Mouse (Mus musculus): ENCODE measurements around the gene Tns4. TPM values are rescaled to one million over a fixed set of nuclear protein-coding genes. Genes with fewer than 3 reads are reported as not detected.

Tns4 gene
- polyA plus RNA-seq, 1 experiment, result not detected

DNA sequence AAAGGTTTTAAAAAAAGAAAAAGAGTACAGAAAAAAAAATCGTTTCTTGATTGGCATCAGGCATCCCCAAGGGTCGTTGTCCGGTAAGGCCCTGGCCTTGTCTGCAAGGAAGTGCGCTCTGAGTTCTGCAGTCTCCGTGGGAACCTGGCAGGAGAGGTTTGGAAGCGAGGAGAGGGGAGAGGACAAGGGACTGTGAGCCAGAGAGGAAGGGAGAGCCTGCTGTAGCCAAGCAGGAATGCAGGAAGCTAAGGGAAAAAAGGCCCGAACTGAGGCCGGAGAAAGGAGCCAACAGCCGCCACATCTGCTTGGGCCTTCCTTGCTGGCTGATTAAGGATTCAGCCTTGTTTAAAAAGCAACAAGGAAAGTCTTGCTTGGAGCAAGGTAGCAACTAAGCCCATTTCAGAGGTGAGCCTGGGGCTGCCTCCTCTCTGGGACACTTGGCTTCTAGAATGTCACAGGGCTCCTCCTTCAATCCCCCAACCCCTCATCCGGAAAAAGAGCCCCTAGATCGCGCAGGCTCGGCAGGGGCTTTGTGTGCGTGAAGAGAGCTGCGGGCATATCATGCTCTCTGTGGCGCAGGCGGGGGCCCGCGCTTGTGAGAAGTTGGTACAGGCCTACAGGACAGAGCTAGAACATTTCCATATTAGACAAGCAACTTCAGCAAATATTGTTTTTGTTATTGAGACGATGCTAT is 31.6 kb upstream of the Tns4 start:
- WGBS, result 61% methylated on average over 20 of the region's 20 CpGs
- H3K27ac ChIP-seq (ENCODE audit: insufficient read depth, low read depth, low read length), result no peak overlapping the region
- H3K4me1 ChIP-seq (ENCODE audit: control insufficient read depth, insufficient read depth, low read length), result peaks cover 5% of the 10 kb centered on the region
- TF ChIP-seq POLR2A (IDR thresholded peaks at IDR 0.05; ENCODE audit: insufficient read depth, low read depth, low read length), result no peak
- no peak for TF ChIP-seq CTCF (IDR thresholded peaks at IDR 0.05; ENCODE audit: insufficient read depth, low read depth, low read length)
- no peak overlapping the region for H3K4me3 ChIP-seq (ENCODE audit: insufficient read depth, low read depth, low read length)

GRCm38 (mm10) chr11:99118963-99119362 is 29.9 kb upstream of the Tns4 start:
- WGBS, result 82% methylated on average over 7 of the region's 7 CpGs
- Histone ChIP-seq H3K4me3 (ENCODE audit: insufficient read depth, low read depth, low read length) (no peak overlapping the region), H3K4me1 (ENCODE audit: control insufficient read depth, insufficient read depth, low read length) (peaks cover 5% of the 10 kb centered on the region), H3K27ac (ENCODE audit: insufficient read depth, low read depth, low read length) (no peak overlapping the region)
- TF ChIP-seq POLR2A (IDR thresholded peaks at IDR 0.05; ENCODE audit: insufficient read depth, low read depth, low read length) (no peak), CTCF (IDR thresholded peaks at IDR 0.05; ENCODE audit: insufficient read depth, low read depth, low read length) (no peak)

DNA sequence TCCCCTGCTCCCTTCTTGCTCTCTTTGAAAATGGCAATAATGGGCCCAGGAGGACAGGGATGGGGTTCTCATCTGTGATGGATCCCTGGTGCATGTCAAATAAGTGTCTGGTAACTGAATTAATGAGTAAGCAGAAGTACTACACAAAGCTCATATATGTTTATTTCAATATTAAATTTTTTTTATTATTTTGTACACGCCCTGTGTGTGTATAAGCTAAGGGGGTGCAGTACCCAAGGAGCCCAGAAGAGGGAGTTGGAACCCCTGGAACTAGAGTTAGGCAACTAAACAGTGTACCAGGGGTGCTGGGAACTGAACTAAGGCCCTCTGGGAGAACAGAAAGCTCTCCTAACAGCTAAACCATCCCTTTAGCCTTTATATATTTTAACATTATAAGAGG is 29.3 kb upstream of the Tns4 start:
- H3K4me3 ChIP-seq (ENCODE audit: insufficient read depth, low read depth, low read length), result no peak overlapping the region
- 100% methylated on average over 1 of the region's 1 CpGs for WGBS
- peaks cover 5% of the 10 kb centered on the region for H3K4me1 ChIP-seq (ENCODE audit: control insufficient read depth, insufficient read depth, low read length)
- H3K27ac ChIP-seq (ENCODE audit: insufficient read depth, low read depth, low read length), result no peak overlapping the region
- TF ChIP-seq CTCF (IDR thresholded peaks at IDR 0.05; ENCODE audit: insufficient read depth, low read depth, low read length) (no peak), POLR2A (IDR thresholded peaks at IDR 0.05; ENCODE audit: insufficient read depth, low read depth, low read length) (no peak)

- TF ChIP-seq POLR2A (IDR thresholded peaks at IDR 0.05; ENCODE audit: insufficient read depth, low read depth, low read length), result no peak
- TF ChIP-seq CTCF (IDR thresholded peaks at IDR 0.05; ENCODE audit: insufficient read depth, low read depth, low read length), result no peak
- Histone ChIP-seq H3K4me3 (ENCODE audit: insufficient read depth, low read depth, low read length) (no peak overlapping the region), H3K27ac (ENCODE audit: insufficient read depth, low read depth, low read length) (no peak overlapping the region), H3K4me1 (ENCODE audit: control insufficient read depth, insufficient read depth, low read length) (peaks cover 5% of the 10 kb centered on the region)
- 42% methylated on average over 7 of the region's 7 CpGs for whole genome bisulfite sequencing
These were observed 28.8 kb upstream of the Tns4 start for GRCm38 (mm10) chr11:99117907-99118306.

- H3K27ac ChIP-seq (ENCODE audit: insufficient read depth, low read depth, low read length), result no peak overlapping the region
- 73% methylated on average over 6 of the region's 6 CpGs for WGBS
- H3K4me3 ChIP-seq (ENCODE audit: insufficient read depth, low read depth, low read length), result no peak overlapping the region
- TF ChIP-seq POLR2A (IDR thresholded peaks at IDR 0.05; ENCODE audit: insufficient read depth, low read depth, low read length) (no peak), CTCF (IDR thresholded peaks at IDR 0.05; ENCODE audit: insufficient read depth, low read depth, low read length) (no peak)
- H3K4me1 ChIP-seq (ENCODE audit: control insufficient read depth, insufficient read depth, low read length), result peaks cover 8% of the 10 kb centered on the region
These were observed 26.8 kb upstream of the Tns4 start for GRCm38 (mm10) chr11:99115940-99116339.

DNA sequence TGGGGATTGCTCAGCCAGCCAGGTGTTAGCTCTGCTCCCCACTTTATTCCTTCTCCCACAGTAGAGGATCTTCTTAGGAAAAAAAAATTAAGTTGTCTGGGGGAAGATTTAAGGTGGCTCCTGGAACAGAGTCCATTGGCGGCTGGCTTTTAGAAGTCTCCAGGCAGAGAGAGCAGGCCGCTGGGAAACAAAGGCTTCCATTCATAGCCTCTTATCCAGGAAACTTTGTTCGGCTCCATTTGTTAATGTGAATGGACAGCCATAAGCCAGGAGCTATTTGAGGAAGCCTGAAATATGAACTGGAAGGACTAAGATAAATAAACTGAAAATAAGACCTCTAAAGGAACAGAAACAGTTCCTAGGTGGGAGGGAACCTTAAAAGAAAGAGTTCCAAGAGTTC is 24.0 kb upstream of the Tns4 start:
- H3K27ac ChIP-seq (ENCODE audit: insufficient read depth, low read depth, low read length), result no peak overlapping the region
- 58% methylated on average over 3 of the region's 3 CpGs for WGBS
- peaks cover 3% of the 10 kb centered on the region; the same call in 1 of the 2 replicates for H3K4me1 ChIP-seq (ENCODE audit: control insufficient read depth, insufficient read depth, low read length)
- TF ChIP-seq POLR2A (IDR thresholded peaks at IDR 0.05; ENCODE audit: insufficient read depth, low read depth, low read length) (no peak), CTCF (IDR thresholded peaks at IDR 0.05; ENCODE audit: insufficient read depth, low read depth, low read length) (no peak)
- no peak overlapping the region for H3K4me3 ChIP-seq (ENCODE audit: insufficient read depth, low read depth, low read length)

DNA sequence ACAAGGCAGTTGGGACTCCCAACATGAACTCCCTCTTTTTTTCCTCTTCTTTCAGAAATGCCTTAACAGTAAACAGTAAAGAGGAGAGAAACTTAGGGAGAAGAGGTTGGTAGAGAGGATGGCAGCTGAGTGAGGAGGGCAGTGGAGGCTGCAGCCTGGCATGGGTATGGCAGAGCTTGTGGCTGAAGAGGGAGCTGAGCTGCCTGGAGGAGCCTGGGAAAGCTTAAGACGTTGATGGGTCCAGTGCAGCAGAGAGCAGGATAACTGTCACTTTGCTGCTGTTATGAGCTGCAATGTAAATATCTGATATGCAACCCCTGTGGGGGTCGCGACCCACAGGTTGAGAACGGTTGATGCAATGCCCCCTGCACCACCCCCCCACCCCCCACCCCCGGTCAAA is 23.6 kb upstream of the Tns4 start:
- Histone ChIP-seq H3K4me1 (ENCODE audit: control insufficient read depth, insufficient read depth, low read length) (peaks cover 3% of the 10 kb centered on the region; the same call in 1 of the 2 replicates), H3K4me3 (ENCODE audit: insufficient read depth, low read depth, low read length) (no peak overlapping the region), H3K27ac (ENCODE audit: insufficient read depth, low read depth, low read length) (no peak overlapping the region)
- TF ChIP-seq POLR2A (IDR thresholded peaks at IDR 0.05; ENCODE audit: insufficient read depth, low read depth, low read length) (no peak), CTCF (IDR thresholded peaks at IDR 0.05; ENCODE audit: insufficient read depth, low read depth, low read length) (no peak)
- WGBS, result 34% methylated on average over 5 of the region's 5 CpGs

DNA sequence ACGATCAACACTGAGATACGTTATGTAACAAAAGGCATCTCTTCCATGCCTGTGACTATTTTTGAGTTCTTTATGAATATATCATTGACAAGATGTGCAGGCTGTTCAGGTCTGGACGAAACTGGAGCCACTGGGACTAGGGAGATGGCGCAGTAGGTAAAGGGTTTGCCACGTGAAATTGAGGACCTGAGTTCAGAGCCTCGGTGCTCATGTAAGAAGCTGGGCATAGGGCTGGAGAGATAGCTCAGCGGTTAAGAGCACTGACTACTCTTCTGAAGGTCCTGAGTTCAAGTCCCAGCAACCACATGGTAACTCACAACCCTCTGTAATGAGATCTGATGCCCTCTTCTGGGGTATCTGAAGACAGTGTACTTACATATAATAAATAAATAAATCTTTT is 22.5 kb upstream of the Tns4 start:
- Histone ChIP-seq H3K27ac (ENCODE audit: insufficient read depth, low read depth, low read length) (no peak overlapping the region), H3K4me3 (ENCODE audit: insufficient read depth, low read depth, low read length) (no peak overlapping the region), H3K4me1 (ENCODE audit: control insufficient read depth, insufficient read depth, low read length) (peaks cover 6% of the 10 kb centered on the region)
- WGBS, result 89% methylated on average over 7 of the region's 7 CpGs
- TF ChIP-seq CTCF (IDR thresholded peaks at IDR 0.05; ENCODE audit: insufficient read depth, low read depth, low read length), result no peak
- no peak for TF ChIP-seq POLR2A (IDR thresholded peaks at IDR 0.05; ENCODE audit: insufficient read depth, low read depth, low read length)

- Histone ChIP-seq H3K4me3 (ENCODE audit: insufficient read depth, low read depth, low read length) (no peak overlapping the region), H3K27ac (ENCODE audit: insufficient read depth, low read depth, low read length) (no peak overlapping the region), H3K4me1 (ENCODE audit: control insufficient read depth, insufficient read depth, low read length) (peaks cover 11% of the 10 kb centered on the region)
- no peak for TF ChIP-seq POLR2A (IDR thresholded peaks at IDR 0.05; ENCODE audit: insufficient read depth, low read depth, low read length)
- TF ChIP-seq CTCF (IDR thresholded peaks at IDR 0.05; ENCODE audit: insufficient read depth, low read depth, low read length), result no peak
- WGBS, result 68% methylated on average over 11 of the region's 11 CpGs
These were observed 22.0 kb upstream of the Tns4 start for GRCm38 (mm10) chr11:99111155-99111554.
